Mouse (Mus musculus): ENCODE measurements at regions not wholly inside any gene's neighbourhood (a gene's known extent, or its start where the extent isn't known, plus 50 kb on each side); places are given as distances from the start of the nearest gene placed in this dataset.

DNA sequence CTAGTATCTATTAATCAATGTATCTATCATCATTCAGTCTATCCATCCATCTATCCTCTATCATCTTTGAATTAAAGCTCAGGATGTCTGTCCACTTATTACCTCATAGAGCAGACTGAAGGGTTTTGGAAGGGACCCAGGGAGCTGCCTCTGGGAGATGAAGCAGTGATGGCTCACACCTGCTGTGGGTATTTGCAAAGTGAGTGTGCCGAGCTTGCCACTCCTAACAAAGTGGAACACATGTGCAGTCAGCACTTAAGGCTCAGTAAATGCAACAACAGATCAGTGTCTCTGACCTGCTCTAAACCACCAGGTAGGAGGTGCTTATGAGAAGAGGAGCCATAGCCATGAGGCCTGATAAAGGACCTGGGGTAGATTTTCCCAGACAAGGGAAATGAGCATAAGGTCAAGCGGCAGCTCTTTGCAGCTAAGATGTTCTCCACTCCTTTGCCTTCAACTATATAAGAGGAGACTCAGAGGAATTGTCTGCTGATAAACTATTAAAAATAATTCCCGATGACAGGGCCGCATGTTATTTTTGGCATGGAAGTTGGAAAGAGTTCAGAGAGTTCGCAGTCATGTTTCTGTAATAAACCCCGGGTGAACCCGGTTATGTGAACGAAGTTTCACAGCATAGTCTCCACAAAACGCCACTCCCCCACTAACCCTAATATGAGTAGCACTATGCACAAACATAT, 122.9 kb upstream of the Ccnd2 start:
- TF ChIP-seq CTCF (IDR thresholded peaks at IDR 0.05; ENCODE audit: low read depth) (no peak), EP300 (IDR thresholded peaks at IDR 0.05; ENCODE audit: low read depth) (no peak)

Measured in liver, postnatal 0 days (tissue).